In the genomic region with DNA sequence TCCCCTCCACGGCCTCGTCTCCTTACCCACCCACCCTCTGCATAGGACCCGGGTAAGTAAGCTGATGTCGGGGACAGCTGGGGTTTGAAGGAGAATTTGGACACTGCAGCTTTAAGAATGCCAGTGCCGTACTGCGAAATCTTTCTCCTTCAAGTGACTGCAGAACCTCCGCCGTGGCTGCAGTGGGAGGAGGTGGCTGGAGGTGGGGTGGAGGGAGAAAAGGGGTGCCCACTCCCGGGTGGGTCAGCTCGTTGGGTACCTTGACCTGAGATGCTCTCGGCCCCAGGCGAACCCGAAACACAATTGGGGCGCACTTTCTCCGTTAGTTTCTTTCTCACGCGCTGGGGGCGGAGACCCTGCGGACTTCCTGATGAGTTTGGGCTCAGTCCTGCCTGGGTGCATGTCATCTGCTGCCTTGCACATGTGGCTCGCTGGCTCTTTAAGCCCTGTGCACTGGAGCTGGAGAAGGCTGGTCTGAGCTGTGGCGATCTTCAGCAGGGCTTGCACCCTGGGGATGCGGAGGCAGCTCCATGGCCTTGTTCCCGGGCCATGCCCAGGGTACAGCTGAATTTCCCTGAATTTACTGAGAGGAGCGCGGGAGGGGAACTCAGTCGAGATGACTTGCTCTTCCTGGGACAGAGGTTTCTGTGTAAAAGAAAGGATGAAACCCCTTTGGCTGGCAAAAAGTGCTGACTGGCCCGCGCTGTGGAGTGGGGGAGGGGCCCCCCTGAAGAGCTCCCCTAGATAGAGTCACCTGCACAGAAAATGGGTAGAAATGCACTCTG, we compare ENCODE assay signal across 8 mouse cellular contexts. TPM values are rescaled to one million over a fixed set of nuclear protein-coding genes. Genes with fewer than 3 reads are reported as not detected.
DNase-seq lines count a peak whose midpoint lies in the region; ATAC-seq and TF ChIP-seq lines count a peak whose summit lies in the region.

No protein-coding gene starts in this region.

- WGBS in embryonic facial prominence, embryonic 12.5 days, result under 1% methylated on average over 28 of the region's 28 CpGs
- WGBS in lung, postnatal 0 days, result under 1% methylated on average over 28 of the region's 28 CpGs

- H3K9ac ChIP-seq in embryonic facial prominence, embryonic 12.5 days, result peak overlapping the region; percentile 48
- 0 out of 2 replicates have a peak overlapping the region, but pooled peaks have one; percentile 0 for H3K9ac ChIP-seq in lung, postnatal 0 days (replicated peaks; ENCODE audit: low read depth)

- peak; percentile 59 for ATAC-seq in activated CD4-positive, CD25-positive, alpha-beta regulatory T cell, adult 4 months
- no peak for ATAC-seq in embryonic facial prominence, embryonic 12.5 days (ENCODE audit: insufficient number of reproducible peaks, insufficient read depth, low FRiP score, low TSS enrichment)
- ATAC-seq in lung, postnatal 0 days, result no peak

- TF ChIP-seq EP300 in lung, postnatal 0 days (IDR thresholded peaks at IDR 0.05), result no peak

- peak; percentile 31 to 51 for DNase-seq in left cerebral cortex, adult 18-20 months (ENCODE audit: low spot score in 2 of 2)
- DNase-seq in left cerebral cortex, adult 11 months (ENCODE audit: low spot score), result no peak
- DNase-seq in induced T-regulatory cell, adult 2 months (ENCODE audit: low read depth), result peak; percentile 66
- DNase-seq in lung, postnatal 0 days (ENCODE audit: low spot score), result peak; percentile 51
- peak; percentile 48 for DNase-seq in right cerebral cortex, postnatal 25 days
- DNase-seq in layer of hippocampus, adult 9-11 months, result no peak

- H3K4me1 ChIP-seq in embryonic facial prominence, embryonic 12.5 days, result peaks cover 34% of the 10 kb centered on the region
- H3K4me1 ChIP-seq in lung, postnatal 0 days (ENCODE audit: insufficient read depth, low read depth, low read length), result peaks cover 6% of the 10 kb centered on the region; the same call in 1 of the 2 replicates

- H3K4me2 ChIP-seq in embryonic facial prominence, embryonic 12.5 days (replicated peaks), result peak overlapping the region; percentile 91
- H3K4me2 ChIP-seq in lung, postnatal 0 days (replicated peaks; ENCODE audit: low read depth, low read length), result peak overlapping the region; percentile 90

- no peak overlapping the region for H3K27ac ChIP-seq in embryonic facial prominence, embryonic 12.5 days
- H3K27ac ChIP-seq in lung, postnatal 0 days (ENCODE audit: low read length), result no peak overlapping the region

- H3K4me3 ChIP-seq in embryonic facial prominence, embryonic 12.5 days, result peak overlapping the region; percentile 44
- peak overlapping the region; percentile 44 for H3K4me3 ChIP-seq in lung, postnatal 0 days (ENCODE audit: low read depth, low read length)

- TF ChIP-seq CTCF in lung, postnatal 0 days (IDR thresholded peaks at IDR 0.05), result no peak

- H3K36me3 ChIP-seq in embryonic facial prominence, embryonic 12.5 days, result no peaks in the 10 kb centered on the region
- no peaks in the 10 kb centered on the region for H3K36me3 ChIP-seq in lung, postnatal 0 days (ENCODE audit: insufficient read depth, low read length)

- H3K9me3 ChIP-seq in embryonic facial prominence, embryonic 12.5 days, result no peaks in the 10 kb centered on the region
- H3K9me3 ChIP-seq in lung, postnatal 0 days (ENCODE audit: low read length), result no peaks in the 10 kb centered on the region

- H3K27me3 ChIP-seq in embryonic facial prominence, embryonic 12.5 days, result peaks cover 88% of the 10 kb centered on the region
- peaks cover 56% of the 10 kb centered on the region for H3K27me3 ChIP-seq in lung, postnatal 0 days (replicated peaks; ENCODE audit: insufficient read depth, low read length)

RNA-seq across cellular contexts. Expression of gene H6pd, which starts 21.8 kb away (rescaled TPM):
- 10 to 100 TPM; 11.2 to 11.5 TPM for total RNA-seq in left cerebral cortex, adult 18-20 months (2021)
- polyA plus RNA-seq in activated CD4-positive, CD25-positive, alpha-beta regulatory T cell, adult 4 months (2017; shearing (Covaris generic)), result 1 to 10 TPM; 5.3 to 5.4 TPM
- 7.4 and 8.4 TPM in 2 replicates for polyA plus RNA-seq in embryonic facial prominence, embryonic 12.5 days (2016; fragmentation: Nextera tagmentation; extraction: Ambion mirVana)
- polyA plus RNA-seq in lung, postnatal 0 days (2015; fragmentation: Nextera tagmentation; extraction: Ambion mirVana), result 44.8 and 45.8 TPM in 2 replicates

RNA-seq across cellular contexts. Expression of gene Gpr157, which starts 56.5 kb away (rescaled TPM):
- total RNA-seq in left cerebral cortex, adult 18-20 months (2021), result 1 to 10 TPM; 1.4 to 2.0 TPM
- polyA plus RNA-seq in activated CD4-positive, CD25-positive, alpha-beta regulatory T cell, adult 4 months (2017; shearing (Covaris generic)), result under 1 TPM; 0.33 to 0.42 TPM
- polyA plus RNA-seq in embryonic facial prominence, embryonic 12.5 days (2016; fragmentation: Nextera tagmentation; extraction: Ambion mirVana), result 0.75 and 1.1 TPM in 2 replicates
- 1.6 TPM in 2 replicates for polyA plus RNA-seq in lung, postnatal 0 days (2015; fragmentation: Nextera tagmentation; extraction: Ambion mirVana)

Comparison
In these comparisons a context has a peak if more than half of its experiments do, and no peak if none do; other contexts are left out.
1. DNase-seq: peak in left cerebral cortex, adult 18-20 months (2 of 2), induced T-regulatory cell, adult 2 months (single experiment), lung, postnatal 0 days (single experiment) and right cerebral cortex, postnatal 25 days (single experiment); none in left cerebral cortex, adult 11 months (single experiment) and layer of hippocampus, adult 9-11 months (single experiment).